Mouse (Mus musculus) bone marrow macrophage, adult 2 months (primary cell): ENCODE measurements at regions not wholly inside any gene's neighbourhood (a gene's known extent, or its start where the extent isn't known, plus 50 kb on each side); places are given as distances from the start of the nearest gene placed in this dataset.

Source experiments
- CTCF ChIP-seq: IDR thresholded peaks from 2 replicates; pipeline ENCODE4 v1.5.1; 2012; ENCODE audit warnings: low read depth, mild to moderate bottlenecking, low read length, moderate library complexity
- POLR2A ChIP-seq: IDR thresholded peaks from 2 replicates; pipeline ENCODE4 v1.6.1; 2012; ENCODE audit warnings: mild to moderate bottlenecking, low read depth, low read length, borderline replicate concordance

- no peak for TF ChIP-seq CTCF
- no peak for TF ChIP-seq POLR2A
Observed at GRCm38 (mm10) chr5:119257374-119258120, 412.9 kb upstream of the Tbx3 start.
